Mouse (Mus musculus): ENCODE data around the gene Abcf2. TPM values are rescaled to one million over a fixed set of nuclear protein-coding genes. Genes with fewer than 3 reads are reported as not detected.

Gene Abcf2
- polyA plus RNA-seq, 1 experiment: 87.1 TPM

GRCm38 (mm10) chr5:24597221-24597728 is 20.0 kb upstream of the Abcf2 start:
- peaks cover 14% of the 10 kb centered on the region for H3K4me1 ChIP-seq (ENCODE audit: control insufficient read depth, insufficient read depth, low read length)
- peak overlapping the region; percentile 88 for H3K27ac ChIP-seq (ENCODE audit: insufficient read depth, low read length)
- TF ChIP-seq POLR2A (IDR thresholded peaks at IDR 0.05; ENCODE audit: extremely low read depth, insufficient read depth, low read length) (no peak), CTCF (IDR thresholded peaks at IDR 0.05; ENCODE audit: extremely low read depth, insufficient read depth, low read length) (peak; percentile 58; the same call in 1 of the 2 replicates)
- peak overlapping the region; percentile 1; the same call in 1 of the 2 replicates for H3K4me3 ChIP-seq (ENCODE audit: insufficient read depth, low read length)

- TF ChIP-seq POLR2A (IDR thresholded peaks at IDR 0.05; ENCODE audit: extremely low read depth, insufficient read depth, low read length) (peak; percentile 41; the same call in 1 of the 2 replicates), CTCF (IDR thresholded peaks at IDR 0.05; ENCODE audit: extremely low read depth, insufficient read depth, low read length) (no peak)
- Histone ChIP-seq H3K27ac (ENCODE audit: insufficient read depth, low read length) (peak overlapping the region; percentile 88), H3K4me3 (ENCODE audit: insufficient read depth, low read length) (0 out of 2 replicates have a peak overlapping the region, but pooled peaks have one; percentile 1), H3K4me1 (ENCODE audit: control insufficient read depth, insufficient read depth, low read length) (peaks cover 14% of the 10 kb centered on the region)
Observed at GRCm38 (mm10) chr5:24596519-24597171, 19.4 kb upstream of the Abcf2 start.

- no peak for TF ChIP-seq CTCF (IDR thresholded peaks at IDR 0.05; ENCODE audit: extremely low read depth, insufficient read depth, low read length)
- no peak for TF ChIP-seq POLR2A (IDR thresholded peaks at IDR 0.05; ENCODE audit: extremely low read depth, insufficient read depth, low read length)
- H3K4me3 ChIP-seq (ENCODE audit: insufficient read depth, low read length): no peak overlapping the region
- peak overlapping the region; percentile 87 for H3K27ac ChIP-seq (ENCODE audit: insufficient read depth, low read length)
- H3K4me1 ChIP-seq (ENCODE audit: control insufficient read depth, insufficient read depth, low read length): peaks cover 14% of the 10 kb centered on the region
Observed at GRCm38 (mm10) chr5:24595786-24596380, 18.6 kb upstream of the Abcf2 start.

GRCm38 (mm10) chr5:24595261-24595660 is 18.0 kb upstream of the Abcf2 start:
- H3K27ac ChIP-seq (ENCODE audit: insufficient read depth, low read length): no peak overlapping the region
- H3K4me1 ChIP-seq (ENCODE audit: control insufficient read depth, insufficient read depth, low read length): peaks cover 14% of the 10 kb centered on the region
- H3K4me3 ChIP-seq (ENCODE audit: insufficient read depth, low read length): no peak overlapping the region
- TF ChIP-seq POLR2A (IDR thresholded peaks at IDR 0.05; ENCODE audit: extremely low read depth, insufficient read depth, low read length) (no peak), CTCF (IDR thresholded peaks at IDR 0.05; ENCODE audit: extremely low read depth, insufficient read depth, low read length) (no peak)

- no peak overlapping the region for H3K27ac ChIP-seq (ENCODE audit: insufficient read depth, low read length)
- no peak for TF ChIP-seq CTCF (IDR thresholded peaks at IDR 0.05; ENCODE audit: extremely low read depth, insufficient read depth, low read length)
- no peak for TF ChIP-seq POLR2A (IDR thresholded peaks at IDR 0.05; ENCODE audit: extremely low read depth, insufficient read depth, low read length)
- H3K4me3 ChIP-seq (ENCODE audit: insufficient read depth, low read length): no peak overlapping the region
- H3K4me1 ChIP-seq (ENCODE audit: control insufficient read depth, insufficient read depth, low read length): peaks cover 14% of the 10 kb centered on the region
Observed at GRCm38 (mm10) chr5:24594346-24594745, 17.1 kb upstream of the Abcf2 start.

GRCm38 (mm10) chr5:24593928-24594327 is 16.7 kb upstream of the Abcf2 start:
- Histone ChIP-seq H3K4me1 (ENCODE audit: control insufficient read depth, insufficient read depth, low read length) (peaks cover 14% of the 10 kb centered on the region), H3K27ac (ENCODE audit: insufficient read depth, low read length) (no peak overlapping the region), H3K4me3 (ENCODE audit: insufficient read depth, low read length) (no peak overlapping the region)
- TF ChIP-seq POLR2A (IDR thresholded peaks at IDR 0.05; ENCODE audit: extremely low read depth, insufficient read depth, low read length) (peak; percentile 15; the same call in 1 of the 2 replicates), CTCF (IDR thresholded peaks at IDR 0.05; ENCODE audit: extremely low read depth, insufficient read depth, low read length) (no peak)

GRCm38 (mm10) chr5:24593230-24593629 is 16.0 kb upstream of the Abcf2 start:
- TF ChIP-seq POLR2A (IDR thresholded peaks at IDR 0.05; ENCODE audit: extremely low read depth, insufficient read depth, low read length) (no peak), CTCF (IDR thresholded peaks at IDR 0.05; ENCODE audit: extremely low read depth, insufficient read depth, low read length) (no peak)
- Histone ChIP-seq H3K27ac (ENCODE audit: insufficient read depth, low read length) (no peak overlapping the region), H3K4me1 (ENCODE audit: control insufficient read depth, insufficient read depth, low read length) (peaks cover 16% of the 10 kb centered on the region), H3K4me3 (ENCODE audit: insufficient read depth, low read length) (no peak overlapping the region)

GRCm38 (mm10) chr5:24592471-24593160 is 15.3 kb upstream of the Abcf2 start:
- H3K4me1 ChIP-seq (ENCODE audit: control insufficient read depth, insufficient read depth, low read length): peaks cover 14% of the 10 kb centered on the region
- H3K4me3 ChIP-seq (ENCODE audit: insufficient read depth, low read length): no peak overlapping the region
- TF ChIP-seq CTCF (IDR thresholded peaks at IDR 0.05; ENCODE audit: extremely low read depth, insufficient read depth, low read length) (no peak), POLR2A (IDR thresholded peaks at IDR 0.05; ENCODE audit: extremely low read depth, insufficient read depth, low read length) (peak; percentile 20; the same call in 1 of the 2 replicates)
- H3K27ac ChIP-seq (ENCODE audit: insufficient read depth, low read length): no peak overlapping the region; the same call in 1 of the 2 replicates

- TF ChIP-seq POLR2A (IDR thresholded peaks at IDR 0.05; ENCODE audit: extremely low read depth, insufficient read depth, low read length): no peak
- no peak for TF ChIP-seq CTCF (IDR thresholded peaks at IDR 0.05; ENCODE audit: extremely low read depth, insufficient read depth, low read length)
- peaks cover 11% of the 10 kb centered on the region for H3K4me1 ChIP-seq (ENCODE audit: control insufficient read depth, insufficient read depth, low read length)
- H3K27ac ChIP-seq (ENCODE audit: insufficient read depth, low read length): no peak overlapping the region; the same call in 1 of the 2 replicates
- no peak overlapping the region for H3K4me3 ChIP-seq (ENCODE audit: insufficient read depth, low read length)
Observed at GRCm38 (mm10) chr5:24591796-24592470, 14.7 kb upstream of the Abcf2 start.

Data from cortical plate, adult 2 months (tissue).